Mouse (Mus musculus) right cerebral cortex, postnatal 14 days (tissue): ENCODE measurements at regions not wholly inside any gene's neighbourhood (a gene's known extent, or its start where the extent isn't known, plus 50 kb on each side); places are given as distances from the start of the nearest gene placed in this dataset.
"Not testable (repeated sequence)": the region's sequence is repeated elsewhere in the genome, so short reads cannot be mapped to it uniquely, and the experiment has no call there.

ENCODE experiments used
- DNase-seq: peaks from one replicate; pipeline ENCODE4 v3.0.0; 2022

DNA sequence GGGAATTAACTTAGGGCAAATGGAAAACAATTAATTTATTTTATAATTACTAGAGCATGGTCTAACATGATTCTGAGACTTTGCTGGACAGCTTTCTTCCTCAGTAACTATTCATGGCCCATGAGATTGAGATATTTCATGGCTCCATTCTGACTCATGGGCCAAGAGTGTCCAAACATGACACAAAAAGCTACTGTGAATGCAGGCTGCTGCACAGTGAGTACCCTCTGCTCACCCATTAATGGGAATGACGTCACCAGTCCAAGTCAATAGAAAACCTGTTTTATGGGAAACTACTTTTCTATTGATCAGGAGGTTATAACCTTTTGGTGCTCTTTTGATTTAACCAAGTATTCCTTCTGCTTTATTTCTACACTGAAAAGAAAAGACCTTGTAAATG is 693.6 kb downstream of the Rwdd3 start:
- no peak for DNase-seq

GRCm38 (mm10) chr3:120477232-120477631 is 693.0 kb upstream of the Ptbp2 start:
- DNase-seq, result no peak

DNA sequence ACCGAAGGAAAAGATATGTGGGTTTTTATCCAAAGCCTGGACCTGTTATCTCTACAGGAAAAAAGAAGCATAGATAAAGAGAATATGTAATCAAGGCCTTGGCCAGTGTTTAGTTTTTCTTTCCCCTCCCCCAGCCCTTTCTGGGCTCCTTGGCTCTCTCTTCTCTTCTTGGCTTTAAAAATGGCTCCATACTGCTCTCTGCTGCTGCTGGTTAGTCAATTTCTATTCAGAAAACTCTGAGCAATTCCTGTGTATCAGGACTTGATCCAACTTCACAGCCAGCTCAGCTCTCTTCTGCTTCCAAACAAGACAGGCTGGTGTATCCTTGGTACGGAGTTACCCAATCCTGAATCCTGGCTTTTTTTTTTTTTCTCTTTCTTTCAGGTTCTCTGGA is 689.4 kb upstream of the Ptbp2 start:
- DNase-seq, result peak; percentile 22

DNA sequence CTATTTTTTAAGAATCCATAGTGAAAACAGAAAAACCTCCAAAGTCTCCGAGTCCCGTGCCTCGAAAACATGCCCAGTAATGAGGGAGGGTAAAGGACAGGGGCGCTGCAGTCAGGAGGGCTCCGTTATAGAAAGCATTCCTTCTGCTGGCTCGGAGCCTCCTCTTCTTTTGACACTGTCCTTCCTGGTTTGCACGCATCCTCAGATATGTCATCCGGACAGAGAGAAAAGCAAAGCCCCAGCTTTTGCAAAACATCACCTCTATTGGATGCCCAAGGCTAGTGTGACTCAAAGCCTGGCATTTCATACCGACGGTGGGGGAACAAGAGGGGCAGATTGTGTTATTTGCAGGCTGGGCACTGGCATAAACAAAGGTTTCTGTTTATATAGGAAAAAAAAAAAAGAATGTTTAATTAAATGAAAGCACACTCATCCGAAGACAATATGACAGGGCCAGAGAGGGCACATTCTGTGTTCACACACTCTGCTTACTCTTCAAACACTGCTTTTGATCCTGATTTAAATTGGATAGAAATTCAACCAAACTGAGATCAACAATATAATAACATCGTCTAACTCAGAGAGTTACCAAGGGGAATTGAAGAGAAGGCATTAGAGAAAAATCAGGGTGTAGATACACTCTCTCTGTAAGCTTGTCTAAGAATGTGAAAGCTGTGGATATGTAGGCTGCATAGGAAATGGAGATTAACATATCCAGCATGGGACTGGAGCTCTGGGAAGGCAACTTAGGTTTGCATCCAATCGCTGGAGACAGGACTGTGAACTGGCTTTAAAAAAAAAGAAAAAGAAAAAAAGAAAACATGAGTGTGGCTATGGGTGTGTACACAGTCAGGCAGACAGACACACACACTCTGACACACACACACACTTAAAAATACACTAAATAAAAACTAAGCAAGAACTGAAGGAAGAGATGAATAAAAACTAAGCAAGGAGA is 688.7 kb upstream of the Ptbp2 start:
- DNase-seq, result no peak

- DNase-seq, result no peak
Measured at GRCm38 (mm10) chr3:120471878-120472444, 687.7 kb upstream of the Ptbp2 start.

DNA sequence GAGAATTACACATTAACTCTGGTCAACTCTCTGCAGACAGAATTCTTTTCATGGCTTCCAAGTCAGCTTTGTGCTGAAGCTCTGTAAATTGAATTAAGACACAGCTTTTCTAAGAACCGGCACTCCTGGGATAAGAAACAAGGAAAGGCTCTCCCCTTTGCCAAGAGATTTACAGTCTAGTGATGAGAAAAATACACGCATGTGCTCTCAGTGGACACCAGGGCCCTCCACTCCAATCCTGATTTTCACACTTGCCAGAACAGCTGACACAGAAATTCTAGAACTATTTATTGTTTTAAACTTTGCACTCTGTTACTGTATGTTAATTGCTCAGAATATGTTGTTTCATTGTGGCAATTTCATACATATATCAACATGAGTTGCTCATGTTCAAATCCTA is 684.6 kb upstream of the Ptbp2 start:
- DNase-seq, result no peak

DNA sequence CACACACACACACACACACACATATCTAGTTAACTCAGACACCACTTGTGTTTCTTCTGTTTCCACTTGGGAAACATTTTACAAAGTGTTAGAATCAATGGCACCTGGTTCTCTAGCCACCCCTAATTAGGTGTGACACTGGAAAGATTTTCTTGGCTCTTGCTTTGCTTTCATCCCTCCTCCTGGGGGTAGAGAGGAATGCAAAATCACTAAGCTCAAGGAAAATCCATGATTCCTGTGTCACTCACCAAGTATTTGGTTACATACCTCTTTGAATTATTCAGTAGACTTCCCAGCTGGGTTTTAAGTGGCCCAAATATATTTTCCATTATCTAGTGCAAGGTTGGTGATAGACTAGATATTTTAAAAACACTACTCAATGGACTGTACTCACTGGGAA is 676.5 kb upstream of the Ptbp2 start:
- no peak for DNase-seq

GRCm38 (mm10) chr3:120457912-120458311 is 673.6 kb upstream of the Ptbp2 start:
- DNase-seq, result no peak

GRCm38 (mm10) chr3:120441127-120441526 is 656.9 kb upstream of the Ptbp2 start:
- no peak for DNase-seq

DNA sequence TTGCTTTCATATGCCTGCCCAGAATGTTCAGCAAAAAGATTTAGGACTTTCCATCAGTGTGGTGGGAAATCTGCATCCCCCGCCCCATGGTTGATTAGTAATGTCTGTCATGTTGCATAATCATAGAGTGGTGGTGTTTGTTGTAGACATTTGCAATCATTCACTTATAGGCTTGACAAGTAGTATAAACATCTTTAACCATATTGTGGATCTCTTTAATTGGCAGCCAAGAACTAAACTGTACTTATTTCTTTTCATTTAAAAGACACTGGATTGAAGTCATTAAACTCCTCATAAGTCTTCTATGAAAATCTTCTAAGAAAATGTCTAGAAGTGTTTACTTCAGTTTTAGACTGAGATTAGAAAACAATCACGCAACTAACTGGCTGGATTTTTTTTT is 646.0 kb upstream of the Ptbp2 start:
- no peak for DNase-seq

GRCm38 (mm10) chr3:120416634-120417033 is 632.4 kb upstream of the Ptbp2 start:
- no peak for DNase-seq

GRCm38 (mm10) chr3:120375688-120376289 is 591.5 kb upstream of the Ptbp2 start:
- no peak for DNase-seq

DNA sequence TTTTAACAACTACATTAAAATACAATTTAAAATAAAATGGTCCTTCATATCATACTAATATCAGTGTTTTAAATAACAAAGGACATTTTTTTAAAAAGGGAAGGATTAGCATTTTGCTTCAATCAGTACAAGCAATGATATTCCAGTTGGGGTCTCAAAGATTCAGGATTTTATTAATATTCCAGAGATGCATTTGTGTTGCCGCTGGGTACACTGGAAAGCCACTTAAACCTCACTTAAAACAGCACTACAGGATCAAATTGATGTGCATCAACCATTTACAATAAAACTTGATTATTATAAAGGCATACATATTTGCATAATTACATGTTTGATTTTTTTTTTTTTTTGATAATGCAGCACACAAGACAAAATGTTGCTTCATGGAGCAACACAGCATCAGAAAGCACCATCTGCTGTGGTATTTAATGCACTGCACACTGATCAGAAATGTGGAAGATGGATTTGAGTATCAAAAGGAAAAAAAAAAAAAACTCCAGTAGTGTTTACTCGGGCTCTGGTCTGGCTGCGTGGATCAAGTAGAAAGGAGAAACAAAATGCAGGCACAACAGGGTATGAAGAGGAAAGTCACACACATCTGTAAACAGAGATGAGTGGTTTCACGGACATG is 558.6 kb upstream of the Ptbp2 start:
- no peak for DNase-seq

GRCm38 (mm10) chr3:120341882-120342281 is 557.6 kb upstream of the Ptbp2 start:
- DNase-seq, result no peak

GRCm38 (mm10) chr3:120335843-120336585 is 551.7 kb upstream of the Ptbp2 start:
- no peak for DNase-seq

- DNase-seq, result not testable (repeated sequence)
Measured at GRCm38 (mm10) chr3:120307042-120307441, 522.8 kb upstream of the Ptbp2 start.

GRCm38 (mm10) chr3:120305608-120306007 is 521.3 kb upstream of the Ptbp2 start:
- no peak for DNase-seq
